Mouse (Mus musculus): ENCODE measurements at regions not wholly inside any gene's neighbourhood (a gene's known extent, or its start where the extent isn't known, plus 50 kb on each side); places are given as distances from the start of the nearest gene placed in this dataset.

GRCm38 (mm10) chr2:17935916-17936315 lies 60.8 kb downstream of the H2al2a start:
- no peak overlapping the region for H3K27ac ChIP-seq (ENCODE audit: low read depth, low read length)
- no peaks in the 10 kb centered on the region for H3K9me3 ChIP-seq (ENCODE audit: control insufficient read depth, low read length)
- no peak overlapping the region for H3K9ac ChIP-seq (ENCODE audit: low read length)
- no peak for ATAC-seq (ENCODE audit: low FRiP score)
- no peaks in the 10 kb centered on the region for H3K27me3 ChIP-seq (ENCODE audit: control insufficient read depth, insufficient read depth, low read length)
- H3K4me1 ChIP-seq (ENCODE audit: control insufficient read depth, insufficient read depth, low read length) = peaks cover 15% of the 10 kb centered on the region
- DNase-seq (ENCODE audit: low spot score, missing footprints) = peak; percentile 86
- 88% methylated on average over 12 of the region's 12 CpGs for WGBS
- H3K4me3 ChIP-seq (ENCODE audit: low read depth, low read length) = no peak overlapping the region
- no peaks in the 10 kb centered on the region for H3K36me3 ChIP-seq (ENCODE audit: control insufficient read depth, insufficient read depth, low read length)
- H3K4me2 ChIP-seq = no peak overlapping the region

GRCm38 (mm10) chr2:17935466-17935865 lies 61.3 kb downstream of the H2al2a start:
- DNase-seq (ENCODE audit: low spot score, missing footprints) (no peak), ATAC-seq (ENCODE audit: low FRiP score) (no peak)
- no peak overlapping the region for H3K4me2 ChIP-seq
- H3K27ac ChIP-seq (ENCODE audit: low read depth, low read length) = no peak overlapping the region
- no peak overlapping the region for H3K9ac ChIP-seq (ENCODE audit: low read length)
- peaks cover 15% of the 10 kb centered on the region for H3K4me1 ChIP-seq (ENCODE audit: control insufficient read depth, insufficient read depth, low read length)
- 96% methylated on average over 6 of the region's 6 CpGs for WGBS
- H3K27me3 ChIP-seq (ENCODE audit: control insufficient read depth, insufficient read depth, low read length) = no peaks in the 10 kb centered on the region
- no peaks in the 10 kb centered on the region for H3K9me3 ChIP-seq (ENCODE audit: control insufficient read depth, low read length)
- H3K36me3 ChIP-seq (ENCODE audit: control insufficient read depth, insufficient read depth, low read length) = no peaks in the 10 kb centered on the region
- no peak overlapping the region for H3K4me3 ChIP-seq (ENCODE audit: low read depth, low read length)

DNA sequence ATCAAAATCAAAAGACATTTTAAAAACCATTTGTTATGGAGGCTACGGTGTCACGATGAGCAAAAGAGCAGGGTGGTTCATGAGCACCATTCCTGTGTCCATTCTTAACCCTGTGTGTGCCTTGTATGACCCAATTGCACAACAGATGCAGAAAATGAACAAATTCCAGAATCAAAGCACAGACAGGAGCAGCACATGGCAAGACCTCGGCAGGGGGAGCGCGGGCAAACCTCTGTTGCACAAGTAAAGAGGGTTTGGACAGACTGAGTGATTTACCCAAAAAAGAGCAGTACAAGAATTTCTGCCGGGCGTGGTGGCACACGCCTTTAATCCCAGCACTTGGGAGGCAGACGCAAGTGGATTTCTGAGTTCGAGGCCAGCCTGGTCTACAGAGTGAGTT lies 62.1 kb downstream of the H2al2a start:
- Histone ChIP-seq H3K9ac (ENCODE audit: low read length) (no peak overlapping the region), H3K27me3 (ENCODE audit: control insufficient read depth, insufficient read depth, low read length) (no peaks in the 10 kb centered on the region), H3K27ac (ENCODE audit: low read depth, low read length) (no peak overlapping the region), H3K4me2 (no peak overlapping the region), H3K9me3 (ENCODE audit: control insufficient read depth, low read length) (no peaks in the 10 kb centered on the region), H3K4me1 (ENCODE audit: control insufficient read depth, insufficient read depth, low read length) (peaks cover 15% of the 10 kb centered on the region), H3K36me3 (ENCODE audit: control insufficient read depth, insufficient read depth, low read length) (no peaks in the 10 kb centered on the region), H3K4me3 (ENCODE audit: low read depth, low read length) (no peak overlapping the region)
- WGBS = 97% methylated on average over 10 of the region's 10 CpGs
- no peak for ATAC-seq (ENCODE audit: low FRiP score)
- no peak for DNase-seq (ENCODE audit: low spot score, missing footprints)

DNA sequence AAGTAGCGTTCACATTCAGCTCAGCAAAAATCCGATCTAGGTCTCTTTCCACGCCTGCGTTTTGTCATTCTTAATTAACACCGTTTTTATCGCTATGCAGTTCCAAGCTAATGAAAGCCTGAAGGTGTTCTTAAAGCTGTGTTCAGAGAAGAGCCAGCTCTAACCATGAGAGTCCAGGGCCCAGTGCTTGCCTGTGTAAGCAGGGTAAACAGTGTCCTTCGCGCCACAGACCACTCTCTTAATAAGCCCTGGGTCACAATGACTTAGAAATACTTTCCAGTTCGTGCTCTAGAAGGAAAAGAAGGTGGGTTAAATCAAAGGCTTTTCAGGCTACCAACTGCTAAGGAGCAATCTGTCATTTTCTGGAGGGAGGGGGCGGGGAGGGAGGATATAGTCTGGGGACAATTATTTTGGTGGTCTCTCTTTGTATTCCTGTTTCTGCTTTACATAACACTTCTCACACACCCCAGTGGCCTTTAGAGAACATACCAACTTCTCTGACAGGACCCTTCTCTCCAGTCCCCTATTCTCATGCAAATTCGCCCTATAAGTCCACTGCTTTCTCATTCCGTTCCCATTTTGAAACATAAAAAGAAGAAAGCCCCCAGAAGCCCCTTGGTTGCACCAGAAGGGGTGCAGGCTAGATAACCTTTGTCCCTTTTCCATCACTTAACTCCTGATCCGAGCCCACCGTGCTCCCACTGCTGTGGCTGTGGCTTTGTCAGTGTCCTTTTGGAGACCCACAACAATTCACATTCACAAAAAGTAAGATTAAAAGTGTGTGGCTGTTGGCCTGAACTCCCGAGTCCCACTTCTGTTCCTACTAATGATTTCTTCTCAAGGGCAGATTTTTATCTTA lies 63.6 kb downstream of the H2al2a start:
- H3K4me1 ChIP-seq (ENCODE audit: control insufficient read depth, insufficient read depth, low read length) = peaks cover 15% of the 10 kb centered on the region
- H3K9me3 ChIP-seq (ENCODE audit: control insufficient read depth, low read length) = no peaks in the 10 kb centered on the region
- DNase-seq (ENCODE audit: low spot score, missing footprints) = peak; percentile 96
- H3K4me2 ChIP-seq = peak overlapping the region; percentile 32
- ATAC-seq (ENCODE audit: low FRiP score) = peak; percentile 91
- 13% methylated on average over 15 of the region's 15 CpGs for WGBS
- H3K27ac ChIP-seq (ENCODE audit: low read depth, low read length) = peak overlapping the region; percentile 79
- no peaks in the 10 kb centered on the region for H3K27me3 ChIP-seq (ENCODE audit: control insufficient read depth, insufficient read depth, low read length)
- no peak overlapping the region for H3K4me3 ChIP-seq (ENCODE audit: low read depth, low read length)
- H3K9ac ChIP-seq (ENCODE audit: low read length) = peak overlapping the region; percentile 33; the same call in 1 of the 2 replicates
- H3K36me3 ChIP-seq (ENCODE audit: control insufficient read depth, insufficient read depth, low read length) = no peaks in the 10 kb centered on the region

DNA sequence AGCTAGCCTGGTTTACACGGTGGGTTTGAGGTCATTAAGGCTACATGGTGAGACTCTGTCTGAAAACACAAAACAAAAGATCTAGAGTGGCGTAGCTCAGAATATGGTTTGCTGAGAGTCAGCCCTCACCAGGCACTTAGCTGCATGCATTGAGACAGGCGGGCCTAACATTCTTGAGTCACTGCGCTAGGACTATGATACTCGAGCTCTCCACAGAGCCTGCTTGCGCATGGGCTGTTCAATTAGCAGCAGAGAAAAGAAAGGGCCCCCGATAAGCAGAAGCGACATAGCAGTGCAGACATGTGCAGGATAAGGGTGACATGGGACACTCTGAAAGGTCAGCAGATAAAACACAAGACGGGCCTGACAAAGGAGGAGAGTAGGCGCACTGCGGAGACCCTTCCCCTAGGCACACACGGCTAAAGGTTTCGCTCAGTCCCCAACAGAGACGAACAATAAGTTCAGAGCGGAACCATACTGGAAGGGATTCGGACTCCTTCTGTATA lies 64.3 kb downstream of the H2al2a start:
- ATAC-seq (ENCODE audit: low FRiP score) = peak; percentile 66
- Histone ChIP-seq H3K36me3 (ENCODE audit: control insufficient read depth, insufficient read depth, low read length) (no peaks in the 10 kb centered on the region), H3K9ac (ENCODE audit: low read length) (peak overlapping the region; percentile 33), H3K4me2 (peak overlapping the region; percentile 32), H3K9me3 (ENCODE audit: control insufficient read depth, low read length) (no peaks in the 10 kb centered on the region), H3K4me3 (ENCODE audit: low read depth, low read length) (no peak overlapping the region), H3K27me3 (ENCODE audit: control insufficient read depth, insufficient read depth, low read length) (no peaks in the 10 kb centered on the region), H3K4me1 (ENCODE audit: control insufficient read depth, insufficient read depth, low read length) (peaks cover 15% of the 10 kb centered on the region), H3K27ac (ENCODE audit: low read depth, low read length) (peak overlapping the region; percentile 61)
- WGBS = 9% methylated on average over 16 of the region's 16 CpGs
- no peak for DNase-seq (ENCODE audit: low spot score, missing footprints)

GRCm38 (mm10) chr2:17931881-17932280 lies 64.9 kb downstream of the H2al2a start:
- 94% methylated on average over 5 of the region's 5 CpGs for WGBS
- Histone ChIP-seq H3K36me3 (ENCODE audit: control insufficient read depth, insufficient read depth, low read length) (no peaks in the 10 kb centered on the region), H3K9ac (ENCODE audit: low read length) (no peak overlapping the region), H3K27ac (ENCODE audit: low read depth, low read length) (peak overlapping the region; percentile 61), H3K4me1 (ENCODE audit: control insufficient read depth, insufficient read depth, low read length) (peaks cover 15% of the 10 kb centered on the region), H3K4me2 (no peak overlapping the region), H3K9me3 (ENCODE audit: control insufficient read depth, low read length) (no peaks in the 10 kb centered on the region), H3K27me3 (ENCODE audit: control insufficient read depth, insufficient read depth, low read length) (no peaks in the 10 kb centered on the region), H3K4me3 (ENCODE audit: low read depth, low read length) (no peak overlapping the region)
- DNase-seq (ENCODE audit: low spot score, missing footprints) (peak; percentile 77), ATAC-seq (ENCODE audit: low FRiP score) (no peak)

DNA sequence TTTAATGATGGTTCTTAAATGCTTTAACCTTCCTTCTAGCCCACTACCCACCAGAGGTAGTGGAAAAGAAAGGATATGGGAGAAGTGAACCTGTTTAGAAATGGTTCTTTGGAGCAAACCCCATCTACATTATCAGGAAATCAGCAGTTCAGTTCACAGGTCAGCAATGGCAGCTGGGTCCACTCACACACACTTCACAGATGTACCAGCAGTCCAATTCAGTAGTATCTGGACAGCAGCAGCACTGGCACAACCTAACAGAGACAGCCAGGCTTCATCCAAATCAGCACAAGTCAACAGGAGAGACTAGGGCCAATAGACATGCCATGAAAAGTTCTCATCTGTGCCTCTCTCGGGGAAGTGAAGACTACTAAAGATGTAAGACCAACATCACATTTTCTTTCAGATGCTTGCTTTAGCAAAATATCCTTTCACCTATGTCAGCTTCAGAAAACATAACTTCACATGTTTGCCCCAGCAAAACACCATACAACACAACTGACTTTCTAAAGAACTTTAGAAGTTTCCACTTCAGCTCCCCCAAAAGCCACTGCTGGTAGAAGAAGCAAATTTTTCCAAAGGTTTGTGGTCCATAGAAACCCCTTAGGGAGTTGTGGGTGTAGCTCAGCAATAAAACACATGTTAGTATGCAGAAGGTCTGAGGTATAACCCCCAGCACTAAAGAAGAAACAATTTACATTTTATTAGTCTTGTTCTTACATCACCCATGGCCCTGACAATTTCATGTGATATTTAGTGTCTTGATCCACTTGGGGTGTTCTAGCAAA lies 77.7 kb downstream of the H2al2a start:
- H3K36me3 ChIP-seq (ENCODE audit: control insufficient read depth, insufficient read depth, low read length) = no peaks in the 10 kb centered on the region
- WGBS = 94% methylated on average over 1 of the region's 1 CpGs
- H3K4me1 ChIP-seq (ENCODE audit: control insufficient read depth, insufficient read depth, low read length) = peaks cover 3% of the 10 kb centered on the region; the same call in 1 of the 2 replicates
- no peak overlapping the region for H3K27ac ChIP-seq (ENCODE audit: low read depth, low read length)
- H3K4me3 ChIP-seq (ENCODE audit: low read depth, low read length) = no peak overlapping the region
- no peaks in the 10 kb centered on the region for H3K27me3 ChIP-seq (ENCODE audit: control insufficient read depth, insufficient read depth, low read length)
- ATAC-seq (ENCODE audit: low FRiP score) (no peak), DNase-seq (ENCODE audit: low spot score, missing footprints) (no peak)
- H3K9ac ChIP-seq (ENCODE audit: low read length) = no peak overlapping the region
- no peaks in the 10 kb centered on the region for H3K9me3 ChIP-seq (ENCODE audit: control insufficient read depth, low read length)
- H3K4me2 ChIP-seq = no peak overlapping the region

- Histone ChIP-seq H3K4me1 (ENCODE audit: control insufficient read depth, insufficient read depth, low read length) (peaks cover 3% of the 10 kb centered on the region; the same call in 1 of the 2 replicates), H3K4me2 (no peak overlapping the region), H3K36me3 (ENCODE audit: control insufficient read depth, insufficient read depth, low read length) (no peaks in the 10 kb centered on the region), H3K9ac (ENCODE audit: low read length) (no peak overlapping the region), H3K27ac (ENCODE audit: low read depth, low read length) (no peak overlapping the region), H3K4me3 (ENCODE audit: low read depth, low read length) (no peak overlapping the region), H3K9me3 (ENCODE audit: control insufficient read depth, low read length) (no peaks in the 10 kb centered on the region), H3K27me3 (ENCODE audit: control insufficient read depth, insufficient read depth, low read length) (no peaks in the 10 kb centered on the region)
- ATAC-seq (ENCODE audit: low FRiP score) (0 out of 2 replicates have a peak, but pooled peaks have one; percentile 48), DNase-seq (ENCODE audit: low spot score, missing footprints) (no peak)
- 28% methylated on average over 8 of the region's 8 CpGs for WGBS
These were observed 79.4 kb downstream of the H2al2a start for GRCm38 (mm10) chr2:17917238-17917946.

Measured in midbrain, embryonic 11.5 days (tissue).